Mouse (Mus musculus) MEL (cell line): Measurements from ENCODE around the gene Dnajc28. TPM values are rescaled to one million over a fixed set of nuclear protein-coding genes. Genes with fewer than 3 reads are reported as not detected.

Experiments
- DNase-seq: peaks from one replicate; pipeline ENCODE4 v3.0.0; 2011; ENCODE audit warnings: low read depth, low spot score
- H3K27ac ChIP-seq: 2 replicates; pipeline ENCODE4 v1.5.1; 2012; ENCODE audit warnings: low read depth, mild to moderate bottlenecking, control low read depth, low read length, moderate library complexity; ENCODE audit not compliant: control insufficient read depth
- H3K27me3 ChIP-seq, 2 experiments: fragments of 150-350 bp in 1 of 2; sonication (generic) in 1 of 2; 2 replicates each; pipeline ENCODE4 v1.6.1; 2012; ENCODE audit warnings: low read length in 2 of 2, mild to moderate bottlenecking in 2 of 2, improper control_type of control experiment in 1 of 2, moderate library complexity in 1 of 2; ENCODE audit not compliant: insufficient read depth in 2 of 2, control insufficient read depth in 1 of 2
- H3K36me3 ChIP-seq, 2 experiments: 2 replicates each; pipeline ENCODE4 v1.6.1; 2012 to 2014; ENCODE audit warnings: low read length in 2 of 2, improper control_type of control experiment in 1 of 2, inconsistent platforms in 1 of 2, mild to moderate bottlenecking in 1 of 2; ENCODE audit not compliant: insufficient read depth in 2 of 2, control insufficient read depth in 1 of 2
- H3K4me1 ChIP-seq, 2 experiments: fragments of 150-350 bp in 1 of 2; sonication (generic) in 1 of 2; 2 replicates each; pipeline ENCODE4 v1.6.1; 2012; ENCODE audit warnings: low read length in 2 of 2, improper control_type of control experiment in 1 of 2, mild to moderate bottlenecking in 1 of 2; ENCODE audit not compliant: insufficient read depth in 2 of 2, control insufficient read depth in 1 of 2
- H3K4me3 ChIP-seq, 2 experiments: fragments of 150-350 bp in 1 of 2; sonication (generic) in 1 of 2; 2 replicates each; pipeline ENCODE4 v1.5.1; 2012; ENCODE audit warnings: low read depth in 2 of 2, low read length in 2 of 2, mild to moderate bottlenecking in 2 of 2, moderate library complexity in 2 of 2, control low read depth in 1 of 2, improper control_type of control experiment in 1 of 2; ENCODE audit not compliant: control insufficient read depth in 1 of 2, insufficient read depth in 1 of 2
- H3K79me2 ChIP-seq: 2 replicates; pipeline ENCODE4 v1.6.1; 2012; ENCODE audit warnings: mild to moderate bottlenecking, low read length, moderate library complexity; ENCODE audit not compliant: control insufficient read depth, poor library complexity, insufficient read depth
- H3K9ac ChIP-seq: 2 replicates; pipeline ENCODE4 v1.6.1; 2012; ENCODE audit warnings: low read depth, mild to moderate bottlenecking, control low read depth, low read length, moderate library complexity; ENCODE audit not compliant: control insufficient read depth, poor library complexity, severe bottlenecking
- H3K9me3 ChIP-seq: fragments of 150-350 bp; sonication (generic); replicated peaks from 2 replicates; pipeline ENCODE4 v1.6.1; 2012; ENCODE audit warnings: mild to moderate bottlenecking, low read length, improper control_type of control experiment, moderate library complexity; ENCODE audit not compliant: insufficient read depth
- ELF1 ChIP-seq: IDR thresholded peaks from 2 replicates; pipeline ENCODE4 v1.6.1; 2014; ENCODE audit warnings: low read depth, mild to moderate bottlenecking, inconsistent platforms, low read length, improper control_type of control experiment, moderate library complexity
- GABPA ChIP-seq: IDR thresholded peaks from 2 replicates; pipeline ENCODE4 v1.6.1; 2012; ENCODE audit warnings: low read depth, mild to moderate bottlenecking, inconsistent platforms, low read length, improper control_type of control experiment, moderate library complexity
- KAT2A ChIP-seq: conservative IDR thresholded peaks from 2 replicates; pipeline ENCODE4 v1.6.1; 2012; ENCODE audit warnings: low read depth, low read length, improper control_type of control experiment, inconsistent platforms
- MAFK ChIP-seq: IDR thresholded peaks from 2 replicates; pipeline ENCODE4 v1.6.1; 2011; ENCODE audit warnings: low read depth, mild to moderate bottlenecking, low read length, improper control_type of control experiment, borderline replicate concordance
- MAZ ChIP-seq: IDR thresholded peaks from 2 replicates; pipeline ENCODE4 v1.6.1; 2012; ENCODE audit warnings: low read depth, mild to moderate bottlenecking, inconsistent platforms, low read length, improper control_type of control experiment
- MEF2A ChIP-seq: IDR thresholded peaks from 2 replicates; pipeline ENCODE4 v1.6.1; 2014; ENCODE audit warnings: low read depth, mild to moderate bottlenecking, inconsistent platforms, low read length, improper control_type of control experiment; ENCODE audit not compliant: poor library complexity, insufficient replicate concordance, severe bottlenecking; ENCODE audit errors: extremely low read depth
- MYC ChIP-seq: IDR thresholded peaks from 2 replicates; pipeline ENCODE4 v1.6.1; 2011; ENCODE audit warnings: low read depth, mild to moderate bottlenecking, low read length, improper control_type of control experiment, moderate library complexity
- NELFE ChIP-seq: IDR thresholded peaks from 2 replicates; pipeline ENCODE4 v1.6.1; 2011; ENCODE audit warnings: low read depth, low read length, improper control_type of control experiment
- POLR2AphosphoS2 ChIP-seq: IDR thresholded peaks from 2 replicates; pipeline ENCODE4 v1.6.1; 2011; ENCODE audit warnings: low read length, improper control_type of control experiment
- POLR2AphosphoS5 ChIP-seq: IDR thresholded peaks from 2 replicates; pipeline ENCODE4 v1.6.1; 2012; ENCODE audit warnings: low read depth, borderline replicate concordance, mild to moderate bottlenecking, inconsistent platforms, low read length, moderate library complexity, mixed read lengths
- RAD21 ChIP-seq: IDR thresholded peaks from 2 replicates; pipeline ENCODE4 v1.6.1; 2011; ENCODE audit warnings: mild to moderate bottlenecking, low read depth, low read length, improper control_type of control experiment
- UBTF ChIP-seq: IDR thresholded peaks from 2 replicates; pipeline ENCODE4 v1.6.1; 2012; ENCODE audit warnings: low read depth, mild to moderate bottlenecking, inconsistent platforms, low read length, improper control_type of control experiment, moderate library complexity, borderline replicate concordance; ENCODE audit not compliant: insufficient read depth
- USF2 ChIP-seq, 2 experiments: IDR thresholded peaks; 2 replicates each; pipeline ENCODE4 v1.6.1; 2011 to 2012; ENCODE audit warnings: improper control_type of control experiment in 2 of 2, low read length in 2 of 2, borderline replicate concordance in 1 of 2, inconsistent platforms in 1 of 2, low read depth in 1 of 2, mild to moderate bottlenecking in 1 of 2; ENCODE audit not compliant: insufficient read depth in 1 of 2
- ZKSCAN1 ChIP-seq: IDR thresholded peaks from 2 replicates; pipeline ENCODE4 v1.6.1; 2012; ENCODE audit warnings: low read depth, mild to moderate bottlenecking, inconsistent platforms, low read length, improper control_type of control experiment, moderate library complexity
- polyA plus RNA-seq, 2 experiments: library from polyadenylated mRNA; stranded (reverse) in 1 of 2; unstranded in 1 of 2; fragments of >175 nt in 1 of 2; fragments of >200 nt in 1 of 2; gene quantifications; 2 replicates each; pipeline versions ENCODE4 v1.2.1 to v1.2.4; 2012; ENCODE audit warnings: low replicate concordance in 2 of 2, low read depth in 1 of 2; ENCODE audit not compliant: insufficient read length in 2 of 2, insufficient read depth in 1 of 2, missing spikeins in 1 of 2
- total RNA-seq: library from RNA; depleted of rRNA; stranded (reverse); fragments of 300-350 nt; gene quantifications from 2 replicates; pipeline ENCODE4 v1.2.3, GENCODE M21; 2012

The Dnajc28 gene
- total and polyA plus RNA-seq, 3 experiments = 1.2 to 1.9 TPM; not detected in 1

GRCm38 (mm10) chr16:91566002-91566401, 52.8 kb downstream of the Dnajc28 start:
- H3K79me2 ChIP-seq = no peaks in the 10 kb centered on the region
- no peaks in the 10 kb centered on the region for H3K9me3 ChIP-seq
- H3K4me3 ChIP-seq = no peak overlapping the region
- no peaks in the 10 kb centered on the region for H3K27me3 ChIP-seq
- H3K9ac ChIP-seq = no peak overlapping the region
- 0 out of 4 replicates have a peak, but pooled peaks cover 0 to 4% of the 10 kb centered on the region in 2 experiments for H3K4me1 ChIP-seq
- TF ChIP-seq MAFK (no peak), NELFE (no peak), MEF2A (no peak)
- H3K36me3 ChIP-seq = 0 out of 4 replicates have a peak, but pooled peaks cover 0 to 2% of the 10 kb centered on the region in 2 experiments
- no peak overlapping the region for H3K27ac ChIP-seq
- no peak for DNase-seq

DNA sequence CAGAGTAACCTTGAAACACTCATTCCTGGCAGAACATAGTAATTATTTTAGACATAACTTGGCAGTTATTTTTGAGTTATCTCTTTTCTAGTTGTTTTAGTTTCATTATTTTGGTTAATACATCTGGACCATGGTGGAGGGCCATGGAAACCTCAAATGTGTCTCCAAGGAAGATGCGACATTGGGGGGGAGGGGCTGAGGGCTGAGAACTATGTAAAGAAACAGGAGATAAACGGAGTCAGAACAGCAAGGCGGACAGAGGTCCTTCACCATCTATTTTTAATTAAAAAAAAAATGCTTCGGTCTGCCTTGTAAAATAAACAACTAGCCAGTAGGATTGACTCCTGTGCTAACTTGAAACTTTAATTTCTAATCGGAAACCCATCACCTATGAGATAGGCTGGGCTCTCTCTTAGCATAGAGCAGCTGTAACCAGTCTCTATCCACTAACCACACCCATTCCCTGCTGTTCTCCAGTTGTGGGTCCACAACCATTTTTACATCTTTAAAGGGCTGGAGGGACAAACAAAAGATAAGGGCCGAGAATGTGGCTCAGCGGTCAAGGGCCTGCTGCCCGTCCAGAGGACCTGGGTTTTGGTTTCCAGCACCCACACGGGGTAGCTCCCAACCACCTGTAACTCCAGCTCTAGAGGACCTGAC, 53.4 kb downstream of the Dnajc28 start:
- no peak for TF ChIP-seq POLR2AphosphoS5
- no peak for TF ChIP-seq GABPA
- TF ChIP-seq ZKSCAN1 = no peak
- TF ChIP-seq MYC = no peak
- TF ChIP-seq POLR2AphosphoS2 = no peak
- no peak for TF ChIP-seq ELF1
- no peak for TF ChIP-seq KAT2A
- no peaks in the 10 kb centered on the region for H3K79me2 ChIP-seq

GRCm38 (mm10) chr16:91564580-91565291, 54.1 kb downstream of the Dnajc28 start:
- Histone ChIP-seq H3K4me3 (no peak overlapping the region), H3K27me3 (no peaks in the 10 kb centered on the region), H3K27ac (no peak overlapping the region), H3K9me3 (no peaks in the 10 kb centered on the region), H3K36me3 (peaks cover 0 to 2% of the 10 kb centered on the region in 2 experiments; a peak in 1 of 4 replicates), H3K79me2 (no peaks in the 10 kb centered on the region), H3K9ac (no peak overlapping the region), H3K4me1 (0 out of 4 replicates have a peak, but pooled peaks cover 0 to 4% of the 10 kb centered on the region in 2 experiments)
- DNase-seq = peak; percentile 17
- TF ChIP-seq MAZ (no peak), RAD21 (no peak), USF2 (IDR thresholded peaks at IDR 0.05; ENCODE audit: borderline replicate concordance in 1 of 2, insufficient read depth in 1 of 2, low read depth in 1 of 2, low read length in 2 of 2) (no peak), GABPA (no peak), UBTF (no peak)

More for the DNA sequence above, 53.4 kb downstream of the Dnajc28 start:
- H3K9me3 ChIP-seq = no peaks in the 10 kb centered on the region
- H3K9ac ChIP-seq = no peak overlapping the region
- H3K36me3 ChIP-seq = 0 out of 4 replicates have a peak, but pooled peaks cover 0 to 2% of the 10 kb centered on the region in 2 experiments
- DNase-seq = no peak
- H3K27ac ChIP-seq = no peak overlapping the region
- no peak overlapping the region for H3K4me3 ChIP-seq
- H3K27me3 ChIP-seq = no peaks in the 10 kb centered on the region
- H3K4me1 ChIP-seq = 0 out of 4 replicates have a peak, but pooled peaks cover 0 to 4% of the 10 kb centered on the region in 2 experiments
